Mouse (Mus musculus): Measurements from ENCODE around the gene Ranbp17. TPM values are rescaled to one million over a fixed set of nuclear protein-coding genes. Genes with fewer than 3 reads are reported as not detected.

Gene Ranbp17
- polyA plus RNA-seq, 1 experiment from 2014 or later = 12.3 TPM

DNA sequence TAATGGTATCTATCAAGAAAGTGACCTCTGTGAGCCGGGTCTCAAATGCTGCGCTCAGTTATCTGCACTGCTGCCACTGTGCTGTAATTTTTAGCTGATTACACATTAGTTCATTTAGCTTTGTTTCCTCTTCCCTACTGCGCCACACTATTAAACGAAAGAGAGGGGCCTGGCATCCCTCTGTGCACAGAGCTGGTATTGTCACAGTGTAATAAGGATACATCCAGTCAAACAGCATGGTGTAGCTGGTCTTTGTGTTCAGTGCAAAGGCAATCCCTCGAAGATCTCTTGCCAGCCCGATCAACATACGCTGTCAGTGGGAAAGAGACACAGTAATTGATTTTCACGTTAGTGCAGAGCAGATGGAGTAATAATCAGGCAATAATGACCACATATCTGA is 216.4 kb downstream of the Ranbp17 start:
- H3K27ac ChIP-seq (replicated peaks) = no peak overlapping the region
- no peaks in the 10 kb centered on the region for H3K9me3 ChIP-seq (replicated peaks)
- no peak for DNase-seq (ENCODE audit: low spot score)
- H3K4me1 ChIP-seq = peaks cover 3% of the 10 kb centered on the region; the same call in 1 of the 2 replicates
- H3K4me3 ChIP-seq = no peak overlapping the region
- 80% methylated on average over 8 of the region's 8 CpGs for WGBS
- no peaks in the 10 kb centered on the region for H3K27me3 ChIP-seq (ENCODE audit: low read depth, poor library complexity, severe bottlenecking)
- no peaks in the 10 kb centered on the region for H3K36me3 ChIP-seq

DNA sequence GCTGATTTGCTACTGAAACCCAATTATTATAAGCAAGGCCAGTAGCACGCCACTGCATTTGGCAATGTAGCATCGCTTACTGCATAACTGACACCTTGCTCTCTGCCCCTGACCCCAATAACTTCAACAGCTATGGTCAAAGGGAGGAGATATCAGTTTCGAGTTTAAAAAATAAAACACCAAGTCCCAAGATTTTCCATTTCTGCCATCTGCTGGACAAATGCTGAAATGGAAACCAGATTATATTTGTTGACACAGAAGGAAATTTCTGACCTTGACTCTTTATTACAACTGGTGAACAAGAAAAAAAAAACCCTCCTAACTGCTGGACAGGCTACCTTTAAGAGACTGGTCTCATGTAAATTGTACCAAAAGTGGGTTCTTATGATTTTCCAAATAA is 218.1 kb downstream of the Ranbp17 start:
- H3K9me3 ChIP-seq (replicated peaks) = no peaks in the 10 kb centered on the region
- H3K27ac ChIP-seq (replicated peaks) = no peak overlapping the region
- no peaks in the 10 kb centered on the region for H3K36me3 ChIP-seq
- no peak for DNase-seq (ENCODE audit: low spot score)
- H3K4me3 ChIP-seq = no peak overlapping the region
- 64% methylated on average over 3 of the region's 3 CpGs for WGBS
- H3K4me1 ChIP-seq = peaks cover 3% of the 10 kb centered on the region; the same call in 1 of the 2 replicates
- no peaks in the 10 kb centered on the region for H3K27me3 ChIP-seq (ENCODE audit: low read depth, poor library complexity, severe bottlenecking)

DNA sequence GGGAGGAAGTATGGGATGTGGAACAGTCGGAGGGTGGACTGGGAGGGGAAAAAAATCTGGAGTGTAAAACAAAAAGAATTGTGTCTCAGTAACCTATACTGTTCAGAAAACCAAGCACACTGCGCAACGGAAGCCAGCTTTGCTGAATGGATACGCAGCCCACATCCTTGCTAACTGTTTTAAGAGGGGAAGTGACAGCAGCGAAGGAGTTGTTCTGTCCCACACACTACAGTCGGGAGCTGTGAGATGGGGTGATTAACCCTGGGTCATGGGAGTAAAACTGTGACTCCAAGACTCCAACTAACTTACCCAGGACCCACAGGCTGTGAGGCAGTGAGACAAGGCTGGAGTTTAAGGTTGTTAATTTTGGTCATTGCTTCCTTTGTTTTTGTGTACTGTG is 219.5 kb downstream of the Ranbp17 start:
- WGBS = 85% methylated on average over 6 of the region's 6 CpGs
- Histone ChIP-seq H3K9me3 (replicated peaks) (no peaks in the 10 kb centered on the region), H3K27me3 (ENCODE audit: low read depth, poor library complexity, severe bottlenecking) (no peaks in the 10 kb centered on the region), H3K27ac (replicated peaks) (no peak overlapping the region), H3K4me3 (no peak overlapping the region), H3K36me3 (no peaks in the 10 kb centered on the region), H3K4me1 (no peaks in the 10 kb centered on the region)
- no peak for DNase-seq (ENCODE audit: low spot score)

DNA sequence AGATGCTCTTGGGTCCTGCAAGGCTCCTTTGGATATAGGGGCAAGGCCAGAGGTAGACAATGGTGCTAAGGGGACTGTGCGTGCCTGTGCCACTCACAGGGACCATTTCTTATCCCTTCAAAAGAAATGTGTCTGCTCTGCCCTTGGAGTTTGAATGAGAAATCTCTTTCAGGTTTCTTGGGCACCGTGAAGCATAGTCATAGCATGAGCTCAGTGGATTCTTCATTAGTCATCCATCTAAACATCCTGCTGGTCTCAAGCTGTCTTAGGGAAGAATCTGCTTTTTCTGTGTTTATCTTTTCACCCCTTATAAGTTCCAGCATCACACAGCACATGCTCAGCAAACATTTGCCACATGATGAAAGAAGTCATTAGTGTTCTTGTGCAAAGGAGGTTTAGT is 235.0 kb downstream of the Ranbp17 start:
- Histone ChIP-seq H3K4me1 (no peaks in the 10 kb centered on the region), H3K36me3 (peaks cover 9% of the 10 kb centered on the region; the same call in 1 of the 2 replicates), H3K27ac (replicated peaks) (no peak overlapping the region), H3K4me3 (no peak overlapping the region), H3K9me3 (replicated peaks) (no peaks in the 10 kb centered on the region), H3K27me3 (ENCODE audit: low read depth, poor library complexity, severe bottlenecking) (no peaks in the 10 kb centered on the region)
- DNase-seq (ENCODE audit: low spot score) = no peak
- 91% methylated on average over 2 of the region's 2 CpGs for WGBS

DNA sequence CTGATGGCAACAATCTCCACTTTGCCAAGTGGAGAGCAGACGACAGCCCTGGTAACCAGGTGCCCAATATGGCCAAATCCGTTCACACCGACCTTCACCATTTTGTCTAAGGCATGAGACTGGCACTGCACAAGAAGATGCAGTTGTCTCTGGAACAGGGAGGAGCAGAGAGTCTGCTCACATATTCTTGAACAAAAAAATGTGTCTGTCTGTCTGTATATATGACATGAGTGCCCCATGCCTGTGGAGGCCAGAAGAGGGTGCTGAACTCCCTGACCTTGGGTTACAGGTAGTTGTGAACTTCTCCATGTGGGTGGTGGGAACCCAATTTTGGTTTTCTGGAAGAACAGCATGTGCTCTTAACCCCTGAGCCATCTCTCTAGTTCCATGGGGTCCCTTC is 236.9 kb downstream of the Ranbp17 start, which contains the start of gene Gm12117:
TSS of gene Gm12117 (minus strand) at position 101 of the 400 bp plus-strand sequence.
- no peak within 1 kb of the TSS for H3K27ac ChIP-seq (replicated peaks)
- DNase-seq (ENCODE audit: low spot score) = no peak
- 89% methylated on average over 3 of the region's 3 CpGs for WGBS

DNA sequence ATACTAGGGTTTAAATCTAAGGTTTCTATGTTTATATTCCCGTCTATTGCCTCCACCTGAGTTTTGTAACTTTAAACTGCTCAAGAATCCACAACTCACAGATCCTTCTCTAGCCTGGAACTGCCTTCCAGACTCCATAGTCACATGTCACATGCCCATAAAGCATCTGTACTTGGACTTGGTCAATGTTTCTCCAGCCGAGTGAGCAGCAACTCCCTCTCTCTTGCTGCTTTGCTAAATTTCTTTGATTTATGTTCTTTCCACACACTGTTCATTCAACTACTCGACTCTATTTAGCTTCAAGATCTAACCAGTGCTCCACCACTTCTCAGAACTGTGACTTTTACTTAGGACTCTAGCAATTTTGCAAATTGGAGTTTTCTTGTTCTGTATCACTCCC is 238.7 kb downstream of the Ranbp17 start:
- 82% methylated on average over 3 of the region's 3 CpGs for WGBS
- Histone ChIP-seq H3K36me3 (peaks cover 5% of the 10 kb centered on the region; the same call in 1 of the 2 replicates), H3K27ac (replicated peaks) (no peak overlapping the region), H3K27me3 (ENCODE audit: low read depth, poor library complexity, severe bottlenecking) (no peaks in the 10 kb centered on the region), H3K4me3 (no peak overlapping the region), H3K9me3 (replicated peaks) (no peaks in the 10 kb centered on the region), H3K4me1 (no peaks in the 10 kb centered on the region)
- no peak for DNase-seq (ENCODE audit: low spot score)

More for the DNA sequence above, 236.9 kb downstream of the Ranbp17 start, which contains the start of gene Gm12117:
- Histone ChIP-seq H3K9me3 (replicated peaks) (no peaks in the 10 kb centered on the region), H3K36me3 (peaks cover 5% of the 10 kb centered on the region; the same call in 1 of the 2 replicates), H3K4me1 (no peaks in the 10 kb centered on the region), H3K27me3 (ENCODE audit: low read depth, poor library complexity, severe bottlenecking) (no peaks in the 10 kb centered on the region), H3K4me3 (no peak within 1 kb of the TSS)

DNA sequence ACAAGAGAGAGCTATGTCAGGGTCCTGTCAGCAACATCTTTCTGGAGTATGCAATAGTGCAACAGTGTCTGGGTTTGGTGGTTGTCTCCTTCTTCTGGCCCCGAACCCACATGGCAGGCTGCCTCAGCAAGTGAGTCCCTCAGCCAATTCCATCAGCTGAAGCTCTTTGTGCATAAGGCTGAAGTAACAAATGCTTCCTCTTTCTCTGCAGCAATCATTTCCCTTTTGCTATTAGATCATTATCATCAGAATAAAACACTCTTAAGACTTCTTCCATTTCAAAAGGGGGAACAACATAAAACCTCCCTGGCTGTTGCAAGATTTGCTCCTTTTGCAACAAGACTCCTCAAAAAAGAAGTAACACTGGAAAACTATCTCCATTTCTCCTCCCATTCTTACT is 239.3 kb downstream of the Ranbp17 start:
- Histone ChIP-seq H3K9me3 (replicated peaks) (no peaks in the 10 kb centered on the region), H3K4me1 (no peaks in the 10 kb centered on the region), H3K27ac (replicated peaks) (no peak overlapping the region), H3K27me3 (ENCODE audit: low read depth, poor library complexity, severe bottlenecking) (no peaks in the 10 kb centered on the region), H3K4me3 (no peak overlapping the region), H3K36me3 (peaks cover 5% of the 10 kb centered on the region; the same call in 1 of the 2 replicates)
- 88% methylated on average over 1 of the region's 1 CpGs for WGBS
- no peak for DNase-seq (ENCODE audit: low spot score)

DNA sequence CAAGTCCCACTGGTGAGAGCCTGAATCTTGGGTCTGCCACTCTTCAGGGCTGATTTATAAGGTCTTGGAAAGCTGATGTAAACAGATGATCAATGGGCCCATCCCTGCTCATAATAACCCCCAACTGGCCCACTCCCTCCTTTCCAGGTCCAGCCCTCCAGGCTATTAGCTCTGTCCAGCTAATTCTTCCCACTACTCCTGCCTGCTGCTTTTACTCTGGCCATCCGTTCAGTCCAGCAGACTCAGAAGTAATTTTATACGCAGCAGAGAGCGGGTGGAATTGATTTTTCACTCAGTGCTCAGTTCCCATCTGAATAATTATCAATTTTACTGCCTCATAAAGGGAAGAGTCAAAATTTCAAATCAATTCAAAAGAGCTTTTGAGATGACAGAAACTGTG is 273.3 kb downstream of the Ranbp17 start:
- 70% methylated on average over 3 of the region's 3 CpGs for WGBS
- no peaks in the 10 kb centered on the region for H3K9me3 ChIP-seq (replicated peaks)
- no peak overlapping the region for H3K27ac ChIP-seq (replicated peaks)
- no peaks in the 10 kb centered on the region for H3K27me3 ChIP-seq (ENCODE audit: low read depth, poor library complexity, severe bottlenecking)
- no peak overlapping the region for H3K4me3 ChIP-seq
- no peak for DNase-seq (ENCODE audit: low spot score)
- H3K36me3 ChIP-seq = no peaks in the 10 kb centered on the region
- no peaks in the 10 kb centered on the region for H3K4me1 ChIP-seq

DNA sequence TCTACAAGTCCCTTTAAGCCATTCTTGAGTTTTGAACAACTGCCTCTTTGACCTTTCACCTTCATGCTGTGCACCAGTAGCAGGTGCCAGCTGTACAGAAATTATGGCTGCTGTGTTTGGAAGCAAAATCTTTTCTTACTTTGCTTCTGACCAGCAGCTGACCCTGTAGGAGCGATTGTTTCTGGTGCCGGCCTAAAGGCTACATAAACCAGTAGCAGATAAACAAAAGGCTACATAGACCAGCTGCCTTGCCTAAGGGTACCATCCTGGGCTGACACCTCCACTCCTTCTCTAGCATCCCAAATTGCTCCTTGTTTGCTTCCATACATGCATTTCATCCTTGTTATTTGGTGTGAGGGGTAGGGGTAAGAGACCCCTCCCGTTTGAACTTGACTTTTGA is 279.4 kb downstream of the Ranbp17 start:
- Histone ChIP-seq H3K27me3 (ENCODE audit: low read depth, poor library complexity, severe bottlenecking) (no peaks in the 10 kb centered on the region), H3K27ac (replicated peaks) (no peak overlapping the region), H3K9me3 (replicated peaks) (no peaks in the 10 kb centered on the region), H3K4me3 (no peak overlapping the region), H3K36me3 (no peaks in the 10 kb centered on the region), H3K4me1 (peaks cover 4% of the 10 kb centered on the region; the same call in 1 of the 2 replicates)
- no peak for DNase-seq (ENCODE audit: low spot score)
- 76% methylated on average over 3 of the region's 3 CpGs for WGBS

DNA sequence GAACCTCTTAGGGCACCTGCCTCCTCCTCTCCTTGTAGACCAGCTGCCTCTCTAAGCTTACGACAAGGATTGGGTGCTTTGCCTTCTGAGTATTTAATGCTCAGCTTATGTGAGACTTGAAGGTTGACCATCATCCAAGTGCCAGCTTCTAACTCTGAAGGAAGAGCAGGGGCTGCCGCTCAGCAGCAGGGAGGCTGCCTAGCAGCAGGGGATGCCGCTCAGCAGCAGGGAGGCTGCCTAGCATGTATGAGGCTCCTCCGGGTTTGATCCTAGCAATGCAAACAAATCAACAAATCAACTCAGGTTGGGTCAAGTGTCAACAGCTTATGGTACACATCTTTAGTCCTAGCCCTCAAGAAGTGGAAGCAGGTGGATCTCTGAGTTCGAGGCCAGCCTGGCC is 281.5 kb downstream of the Ranbp17 start:
- DNase-seq (ENCODE audit: low spot score) = no peak
- H3K4me3 ChIP-seq = no peak overlapping the region
- H3K9me3 ChIP-seq (replicated peaks) = no peaks in the 10 kb centered on the region
- H3K27ac ChIP-seq (replicated peaks) = no peak overlapping the region
- peaks cover 4% of the 10 kb centered on the region; the same call in 1 of the 2 replicates for H3K4me1 ChIP-seq
- H3K27me3 ChIP-seq (ENCODE audit: low read depth, poor library complexity, severe bottlenecking) = no peaks in the 10 kb centered on the region
- no peaks in the 10 kb centered on the region for H3K36me3 ChIP-seq
- 67% methylated on average over 5 of the region's 5 CpGs for WGBS

DNA sequence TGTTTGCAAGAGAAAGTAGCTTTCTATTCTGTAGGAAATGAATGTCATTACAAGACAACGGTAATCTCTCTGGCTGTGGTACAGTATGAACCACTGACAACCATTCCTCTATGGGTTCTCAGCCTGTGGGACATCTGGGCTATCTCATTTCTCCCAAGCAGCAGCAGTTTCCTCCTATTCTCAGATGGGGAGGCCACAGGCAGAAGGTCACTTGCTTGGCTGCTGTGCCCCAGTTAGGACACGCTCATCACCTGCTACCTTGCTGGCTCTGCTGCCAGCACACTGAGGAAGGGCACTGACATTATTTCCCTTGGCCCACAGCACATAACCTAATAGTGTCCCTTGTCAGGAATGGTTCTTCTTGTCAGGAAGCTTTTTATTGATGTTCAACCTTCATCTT is 285.4 kb downstream of the Ranbp17 start:
- no peaks in the 10 kb centered on the region for H3K9me3 ChIP-seq (replicated peaks)
- H3K27me3 ChIP-seq (ENCODE audit: low read depth, poor library complexity, severe bottlenecking) = no peaks in the 10 kb centered on the region
- WGBS = 88% methylated on average over 2 of the region's 2 CpGs
- H3K27ac ChIP-seq (replicated peaks) = no peak overlapping the region
- H3K36me3 ChIP-seq = no peaks in the 10 kb centered on the region
- H3K4me1 ChIP-seq = peaks cover 7% of the 10 kb centered on the region; the same call in 1 of the 2 replicates
- H3K4me3 ChIP-seq = no peak overlapping the region
- DNase-seq (ENCODE audit: low spot score) = no peak

DNA sequence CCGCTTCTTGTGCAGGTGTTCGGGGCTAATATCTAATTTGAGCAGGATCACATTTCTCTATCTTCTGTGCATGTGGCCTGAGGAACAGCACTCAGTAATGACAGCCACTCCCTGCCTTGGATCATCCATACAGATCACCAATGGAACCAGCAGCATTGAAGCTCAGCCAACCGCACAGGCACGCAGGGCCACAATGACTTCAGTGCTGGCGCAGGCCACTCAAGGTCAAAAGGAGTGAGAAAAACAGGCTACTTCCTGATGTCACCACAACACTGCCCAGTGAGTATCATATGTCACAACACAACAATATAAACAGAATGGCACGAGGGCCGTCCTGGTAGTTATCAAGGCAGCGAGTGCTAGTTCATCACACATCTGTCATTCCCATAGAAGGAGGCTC is 287.0 kb downstream of the Ranbp17 start:
- H3K27me3 ChIP-seq (ENCODE audit: low read depth, poor library complexity, severe bottlenecking) = no peaks in the 10 kb centered on the region
- WGBS = 84% methylated on average over 8 of the region's 8 CpGs
- H3K4me1 ChIP-seq = peaks cover 7% of the 10 kb centered on the region; the same call in 1 of the 2 replicates
- H3K9me3 ChIP-seq (replicated peaks) = no peaks in the 10 kb centered on the region
- DNase-seq (ENCODE audit: low spot score) = no peak
- no peak overlapping the region for H3K4me3 ChIP-seq
- no peaks in the 10 kb centered on the region for H3K36me3 ChIP-seq
- H3K27ac ChIP-seq (replicated peaks) = no peak overlapping the region

DNA sequence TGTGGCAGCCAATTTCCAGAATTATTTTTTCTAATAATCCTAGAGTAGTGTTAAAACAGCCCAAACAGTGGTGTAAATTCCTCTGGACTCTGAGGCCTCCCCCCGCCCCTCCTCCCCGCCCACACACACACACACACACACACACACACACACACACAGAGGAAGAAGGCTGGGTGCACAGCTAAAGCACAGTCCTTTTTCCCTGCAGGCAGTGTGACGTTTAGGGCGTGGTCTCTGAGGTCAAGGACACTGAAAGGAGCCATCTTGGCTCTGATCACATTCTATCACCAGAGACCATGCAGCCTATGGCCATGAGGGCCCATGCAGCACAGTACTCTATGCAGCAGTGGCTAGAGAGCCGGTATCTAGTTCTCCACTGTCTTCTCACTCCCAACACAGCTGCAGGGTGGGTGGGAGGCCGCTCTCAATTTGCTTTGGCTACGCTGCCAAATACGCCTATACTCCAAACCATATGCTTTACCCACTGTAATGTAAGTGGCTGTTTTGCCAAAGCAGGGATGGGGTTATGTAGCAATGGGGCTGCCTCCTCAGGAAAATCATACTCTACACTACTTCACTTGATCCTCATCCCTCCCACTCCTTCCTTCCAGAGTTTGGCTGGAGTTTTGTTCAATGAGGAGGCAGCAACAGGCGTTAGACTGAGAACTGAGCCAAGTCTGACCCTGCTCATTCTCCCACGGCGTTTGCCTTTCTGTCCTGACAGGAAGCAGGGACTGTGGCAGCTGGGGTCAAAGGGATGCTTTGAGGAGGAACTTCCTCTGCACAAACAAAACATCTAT is 291.8 kb downstream of the Ranbp17 start:
- Histone ChIP-seq H3K4me1 (peaks cover 7% of the 10 kb centered on the region; the same call in 1 of the 2 replicates), H3K27me3 (ENCODE audit: low read depth, poor library complexity, severe bottlenecking) (no peaks in the 10 kb centered on the region), H3K36me3 (no peaks in the 10 kb centered on the region), H3K27ac (replicated peaks) (no peak overlapping the region), H3K9me3 (replicated peaks) (no peaks in the 10 kb centered on the region), H3K4me3 (no peak overlapping the region)
- DNase-seq (ENCODE audit: low spot score) = no peak
- WGBS = 76% methylated on average over 11 of the region's 11 CpGs
